ENCODE assay signal across 7 mouse cellular contexts in genomic region chr7:43797844-43798462, GRCm38 (mm10). TPM values are rescaled to one million over a fixed set of nuclear protein-coding genes. Genes with fewer than 3 reads are reported as not detected.
A peak's percentile ranks its signal among the peaks of the same experiment; 100 is the strongest.
DNase-seq lines count a peak whose midpoint lies in the region; ATAC-seq and TF ChIP-seq lines count a peak whose summit lies in the region.

No protein-coding gene starts in this region.

- H3K36me3 ChIP-seq in ES-E14 (ENCODE audit: control insufficient read depth, insufficient read depth, low read length, poor library complexity, severe bottlenecking) = no peaks in the 10 kb centered on the region; the same call in 1 of the 2 replicates
- no peaks in the 10 kb centered on the region for H3K36me3 ChIP-seq in embryonic facial prominence, embryonic 12.5 days
- H3K36me3 ChIP-seq in hindbrain, embryonic 14.5 days (replicated peaks; ENCODE audit: control insufficient read depth, insufficient read depth) = no peaks in the 10 kb centered on the region
- H3K36me3 ChIP-seq in lung, embryonic 16.5 days (ENCODE audit: control insufficient read depth, insufficient read depth, low read length) = no peaks in the 10 kb centered on the region
- H3K36me3 ChIP-seq in stomach, postnatal 0 days (ENCODE audit: control insufficient read depth, insufficient read depth, low read length) = no peaks in the 10 kb centered on the region

- H3K27ac ChIP-seq in ES-E14 (ENCODE audit: insufficient read depth, low read depth, low read length, poor library complexity, severe bottlenecking) = no peak overlapping the region
- H3K27ac ChIP-seq in embryonic facial prominence, embryonic 12.5 days = no peak overlapping the region
- no peak overlapping the region for H3K27ac ChIP-seq in hindbrain, embryonic 14.5 days
- H3K27ac ChIP-seq in lung, embryonic 16.5 days (ENCODE audit: low read length) = no peak overlapping the region
- no peak overlapping the region for H3K27ac ChIP-seq in stomach, postnatal 0 days (replicated peaks)

- H3K9me3 ChIP-seq in ES-E14 (ENCODE audit: control insufficient read depth, insufficient read depth, low read depth, low read length) = no peaks in the 10 kb centered on the region
- H3K9me3 ChIP-seq in embryonic facial prominence, embryonic 12.5 days = no peaks in the 10 kb centered on the region
- no peaks in the 10 kb centered on the region for H3K9me3 ChIP-seq in hindbrain, embryonic 14.5 days (ENCODE audit: control insufficient read depth, low read length)
- no peaks in the 10 kb centered on the region for H3K9me3 ChIP-seq in lung, embryonic 16.5 days (ENCODE audit: control insufficient read depth, low read length)
- H3K9me3 ChIP-seq in stomach, postnatal 0 days (ENCODE audit: control insufficient read depth, low read length) = no peaks in the 10 kb centered on the region

- H3K9ac ChIP-seq in ES-E14 (ENCODE audit: insufficient read depth, low read depth, low read length, poor library complexity, severe bottlenecking) = peak overlapping the region; percentile 61; the same call in 1 of the 2 replicates
- H3K9ac ChIP-seq in embryonic facial prominence, embryonic 12.5 days = no peak overlapping the region
- H3K9ac ChIP-seq in hindbrain, embryonic 14.5 days = no peak overlapping the region
- H3K9ac ChIP-seq in lung, embryonic 16.5 days (ENCODE audit: low read length) = peak overlapping the region; percentile 62
- H3K9ac ChIP-seq in stomach, postnatal 0 days (ENCODE audit: low read length) = peak overlapping the region; percentile 57

- H3K4me3 ChIP-seq in ES-E14 (ENCODE audit: insufficient read depth in 1 of 2, low read depth in 1 of 2, low read length in 2 of 2, poor library complexity in 1 of 2, severe bottlenecking in 1 of 2) = peak overlapping the region; percentile 60
- H3K4me3 ChIP-seq in embryonic facial prominence, embryonic 12.5 days = peak overlapping the region; percentile 54
- H3K4me3 ChIP-seq in hindbrain, embryonic 14.5 days (replicated peaks; ENCODE audit: low read length) = peak overlapping the region; percentile 46
- peak overlapping the region; percentile 62 for H3K4me3 ChIP-seq in lung, embryonic 16.5 days (ENCODE audit: low read length)
- peak overlapping the region; percentile 49 for H3K4me3 ChIP-seq in stomach, postnatal 0 days (ENCODE audit: low read depth, low read length)

- peaks cover 30% of the 10 kb centered on the region for H3K27me3 ChIP-seq in embryonic facial prominence, embryonic 12.5 days
- peaks cover 42% of the 10 kb centered on the region for H3K27me3 ChIP-seq in hindbrain, embryonic 14.5 days (ENCODE audit: control insufficient read depth, insufficient read depth, low read length)
- 0 out of 2 replicates have a peak, but pooled peaks cover 5% of the 10 kb centered on the region for H3K27me3 ChIP-seq in lung, embryonic 16.5 days (ENCODE audit: control insufficient read depth, insufficient read depth, low read depth, low read length)
- no peaks in the 10 kb centered on the region for H3K27me3 ChIP-seq in stomach, postnatal 0 days (ENCODE audit: control insufficient read depth, insufficient read depth, low read length)

- no peak for TF ChIP-seq EP300 in stomach, postnatal 0 days (optimal IDR thresholded peaks at IDR 0.05)

- WGBS in embryonic facial prominence, embryonic 12.5 days = 41% methylated on average over 13 of the region's 13 CpGs
- WGBS in hindbrain, embryonic 14.5 days = 38% methylated on average over 13 of the region's 13 CpGs
- WGBS in lung, embryonic 16.5 days = 34% methylated on average over 13 of the region's 13 CpGs
- 38% methylated on average over 13 of the region's 13 CpGs for WGBS in stomach, postnatal 0 days

- in situ Hi-C loops in ES-E14 (cut with MboI; ENCODE audit: low sequenced_read_pairs in 2 of 2, unreplicated experiment in 2 of 2) = no loop called here

- peak; percentile 41 for DNase-seq in ES-E14 (ENCODE audit: low read depth, low spot score)
- DNase-seq in hindbrain, embryonic 14.5 days (ENCODE audit: low spot score) = no peak
- no peak for DNase-seq in stomach, postnatal 0 days (ENCODE audit: low spot score)
- DNase-seq in gastrocnemius, postnatal 4 days (ENCODE audit: low spot score in 2 of 2) = no peak
- DNase-seq in ovary, postnatal 10 days (ENCODE audit: low spot score) = no peak

- H3K4me2 ChIP-seq in embryonic facial prominence, embryonic 12.5 days (replicated peaks) = peak overlapping the region; percentile 78
- H3K4me2 ChIP-seq in hindbrain, embryonic 14.5 days (replicated peaks) = peak overlapping the region; percentile 77
- H3K4me2 ChIP-seq in lung, embryonic 16.5 days (ENCODE audit: low read depth, low read length) = peak overlapping the region; percentile 87
- peak overlapping the region; percentile 83 for H3K4me2 ChIP-seq in stomach, postnatal 0 days (replicated peaks; ENCODE audit: low read depth)

- H3K4me1 ChIP-seq in ES-E14 (ENCODE audit: control insufficient read depth in 2 of 2, insufficient read depth in 2 of 2, low read length in 2 of 2, poor library complexity in 1 of 2) = peaks cover 0 to 9% of the 10 kb centered on the region in 2 experiments; a peak in 2 of 4 replicates
- no peaks in the 10 kb centered on the region for H3K4me1 ChIP-seq in embryonic facial prominence, embryonic 12.5 days
- H3K4me1 ChIP-seq in hindbrain, embryonic 14.5 days (replicated peaks; ENCODE audit: control insufficient read depth, insufficient read depth, low read length) = peaks cover 10% of the 10 kb centered on the region
- H3K4me1 ChIP-seq in lung, embryonic 16.5 days (replicated peaks; ENCODE audit: control insufficient read depth, insufficient read depth, low read length) = peaks cover 16% of the 10 kb centered on the region
- peaks cover 3% of the 10 kb centered on the region; the same call in 1 of the 2 replicates for H3K4me1 ChIP-seq in stomach, postnatal 0 days (replicated peaks; ENCODE audit: control insufficient read depth, insufficient read depth)

- no peak for TF ChIP-seq CTCF in stomach, postnatal 0 days (IDR thresholded peaks at IDR 0.05; ENCODE audit: low read depth)

- peak; percentile 22; the same call in 1 of the 2 replicates for ATAC-seq in embryonic facial prominence, embryonic 12.5 days (ENCODE audit: insufficient number of reproducible peaks, insufficient read depth, low FRiP score, low TSS enrichment)
- ATAC-seq in hindbrain, embryonic 14.5 days (ENCODE audit: low FRiP score) = peak; percentile 28; the same call in 1 of the 2 replicates
- ATAC-seq in lung, embryonic 16.5 days (ENCODE audit: low read depth) = peak; percentile 54
- ATAC-seq in stomach, postnatal 0 days (ENCODE audit: low FRiP score, low TSS enrichment) = no peak; the same call in 1 of the 2 replicates

TF ChIP-seq in ES-E14, 5 proteins besides CTCF, POLR2A, EP300 and RAD21:
- TF ChIP-seq ZNF384 (IDR thresholded peaks at IDR 0.05; ENCODE audit: low read depth, low read length) = no peak
- TF ChIP-seq CHD2 (IDR thresholded peaks at IDR 0.05; ENCODE audit: low read depth, low read length) = no peak
TF ChIP-seq in ES-E14: peak in this region for 0.

RNA-seq across cellular contexts. Expression of gene Klk8, which starts 0.6 kb away (rescaled TPM):
- total RNA-seq in ES-E14 (2012; rRNA removed) = 24.9 and 63.7 TPM in 2 replicates
- 14.5 and 17.2 TPM in 2 replicates for polyA plus RNA-seq in embryonic facial prominence, embryonic 12.5 days (2016; fragmentation: Nextera tagmentation; extraction: Ambion mirVana)
- polyA plus RNA-seq in hindbrain, embryonic 14.5 days (2014; fragmentation: Nextera tagmentation; extraction: Ambion mirVana) = 12.1 and 12.5 TPM in 2 replicates
- polyA plus RNA-seq in lung, embryonic 16.5 days (2015; fragmentation: Nextera tagmentation; extraction: Ambion mirVana) = 24.2 TPM in 2 replicates
- 139 and 155 TPM in 2 replicates for polyA plus RNA-seq in stomach, postnatal 0 days (2015; fragmentation: Nextera tagmentation; extraction: Ambion mirVana)
- total RNA-seq in gastrocnemius, postnatal 4 days (2021) = 1 to 10 TPM; 2.5 to 3.5 TPM

RNA-seq across cellular contexts. Expression of gene Klk9, which starts 6.3 kb away (rescaled TPM):
- total RNA-seq in ES-E14 (2012; rRNA removed) = 0.13 TPM in 1 of 2 replicates, not detected in the other
- polyA plus RNA-seq in embryonic facial prominence, embryonic 12.5 days (2016; fragmentation: Nextera tagmentation; extraction: Ambion mirVana) = 0.14 TPM in 1 of 2 replicates, not detected in the other
- polyA plus RNA-seq in hindbrain, embryonic 14.5 days (2014; fragmentation: Nextera tagmentation; extraction: Ambion mirVana) = not detected in 2 replicates
- 0.14 and 0.33 TPM in 2 replicates for polyA plus RNA-seq in lung, embryonic 16.5 days (2015; fragmentation: Nextera tagmentation; extraction: Ambion mirVana)
- 101 and 118 TPM in 2 replicates for polyA plus RNA-seq in stomach, postnatal 0 days (2015; fragmentation: Nextera tagmentation; extraction: Ambion mirVana)
- not detected for total RNA-seq in gastrocnemius, postnatal 4 days (2021)

RNA-seq across cellular contexts. Expression of gene Klk7, which starts 13.1 kb away (rescaled TPM):
- 0.16 and 0.49 TPM in 2 replicates for total RNA-seq in ES-E14 (2012; rRNA removed)
- not detected in 2 replicates for polyA plus RNA-seq in embryonic facial prominence, embryonic 12.5 days (2016; fragmentation: Nextera tagmentation; extraction: Ambion mirVana)
- not detected in 2 replicates for polyA plus RNA-seq in hindbrain, embryonic 14.5 days (2014; fragmentation: Nextera tagmentation; extraction: Ambion mirVana)
- not detected in 2 replicates for polyA plus RNA-seq in lung, embryonic 16.5 days (2015; fragmentation: Nextera tagmentation; extraction: Ambion mirVana)
- 56.5 and 56.8 TPM in 2 replicates for polyA plus RNA-seq in stomach, postnatal 0 days (2015; fragmentation: Nextera tagmentation; extraction: Ambion mirVana)
- total RNA-seq in gastrocnemius, postnatal 4 days (2021) = not detected

RNA-seq across cellular contexts. Expression of gene Klk10, which starts 17.1 kb away (rescaled TPM):
- total RNA-seq in ES-E14 (2012; rRNA removed) = 4.4 TPM in 2 replicates
- 0.46 and 0.87 TPM in 2 replicates for polyA plus RNA-seq in embryonic facial prominence, embryonic 12.5 days (2016; fragmentation: Nextera tagmentation; extraction: Ambion mirVana)
- polyA plus RNA-seq in hindbrain, embryonic 14.5 days (2014; fragmentation: Nextera tagmentation; extraction: Ambion mirVana) = not detected in 2 replicates
- 4.6 and 6.4 TPM in 2 replicates for polyA plus RNA-seq in lung, embryonic 16.5 days (2015; fragmentation: Nextera tagmentation; extraction: Ambion mirVana)
- 313 and 335 TPM in 2 replicates for polyA plus RNA-seq in stomach, postnatal 0 days (2015; fragmentation: Nextera tagmentation; extraction: Ambion mirVana)
- under 1 TPM in 1 of 2 experiments, not detected in 1; 0.18 TPM for total RNA-seq in gastrocnemius, postnatal 4 days (2021)

RNA-seq across cellular contexts. Expression of gene Klk11, which starts 23.5 kb away (rescaled TPM):
- total RNA-seq in ES-E14 (2012; rRNA removed) = 1.7 and 2.4 TPM in 2 replicates
- polyA plus RNA-seq in embryonic facial prominence, embryonic 12.5 days (2016; fragmentation: Nextera tagmentation; extraction: Ambion mirVana) = 0.13 and 0.27 TPM in 2 replicates
- polyA plus RNA-seq in hindbrain, embryonic 14.5 days (2014; fragmentation: Nextera tagmentation; extraction: Ambion mirVana) = not detected in 2 replicates
- polyA plus RNA-seq in lung, embryonic 16.5 days (2015; fragmentation: Nextera tagmentation; extraction: Ambion mirVana) = 0.41 and 0.75 TPM in 2 replicates
- 52.3 and 54.6 TPM in 2 replicates for polyA plus RNA-seq in stomach, postnatal 0 days (2015; fragmentation: Nextera tagmentation; extraction: Ambion mirVana)
- total RNA-seq in gastrocnemius, postnatal 4 days (2021) = not detected

Comparison
In these comparisons a context has a peak if more than half of its experiments do, and no peak if none do; other contexts are left out.
1. H3K9ac ChIP-seq: peak in ES-E14 (single experiment), lung, embryonic 16.5 days (single experiment) and stomach, postnatal 0 days (single experiment); none in embryonic facial prominence, embryonic 12.5 days (single experiment) and hindbrain, embryonic 14.5 days (single experiment).
2. RNA of gene Klk9, which starts 6.3 kb away (polyA plus RNA-seq): 101 to 118 TPM in stomach, postnatal 0 days; 0.14 TPM in embryonic facial prominence, embryonic 12.5 days, 0.14 to 0.33 TPM in lung, embryonic 16.5 days and not detected in hindbrain, embryonic 14.5 days; every median in the first group is over 10 times any median in the second.
3. RNA of gene Klk7, which starts 13.1 kb away (polyA plus RNA-seq): 56.5 to 56.8 TPM in stomach, postnatal 0 days; not detected in embryonic facial prominence, embryonic 12.5 days, not detected in lung, embryonic 16.5 days and not detected in hindbrain, embryonic 14.5 days; every median in the first group is over 10 times any median in the second.
4. Peak in every context shown above with its lines, with median percentiles within 50 percentile points of each other: H3K4me3 ChIP-seq and H3K4me2 ChIP-seq.